Mouse (Mus musculus) kidney, adult 8-10 months (tissue): ENCODE data around the gene Olfr117.
"Not testable (repeated sequence)": the region's sequence is repeated elsewhere in the genome, so short reads cannot be mapped to it uniquely, and the experiment has no call there.

Experiments used
- DNase-seq, 2 experiments: peaks; one replicate each; pipeline ENCODE4 v3.0.0; 2022

The Olfr117 gene

GRCm38 (mm10) chr17:37663682-37664081 lies at the start of gene Olfr117:
Gene Olfr117 (minus strand): TSS chr17:37663782.
- DNase-seq, result no peak

DNA sequence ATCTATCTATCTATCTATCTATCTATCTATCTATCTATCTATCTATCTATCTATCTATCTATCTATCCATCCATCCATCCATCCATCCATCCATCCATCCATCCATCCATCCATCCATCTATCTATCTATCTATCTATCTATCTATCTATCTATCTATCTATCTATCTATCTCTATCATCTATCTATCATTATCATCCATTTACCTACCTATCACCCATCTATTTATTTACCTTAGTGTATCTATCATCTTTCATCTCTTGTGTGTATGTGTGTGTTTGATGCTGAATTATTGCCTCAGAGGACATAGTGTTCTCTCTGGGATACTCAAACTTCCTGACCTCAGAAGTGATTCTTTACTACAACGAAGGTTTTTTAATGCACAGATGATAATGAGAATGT lies 32.7 kb upstream of the Olfr117 start, which contains the start of gene Olfr119:
TSS of gene Olfr119 (plus strand) at position 301 of the 400 bp plus-strand sequence.
- not testable (repeated sequence) for DNase-seq

GRCm38 (mm10) chr17:37666688-37667087 lies 3.1 kb upstream of the Olfr117 start, which contains the start of gene Olfr118:
Gene Olfr118 (plus strand): TSS chr17:37666988.
- no peak for DNase-seq

DNA sequence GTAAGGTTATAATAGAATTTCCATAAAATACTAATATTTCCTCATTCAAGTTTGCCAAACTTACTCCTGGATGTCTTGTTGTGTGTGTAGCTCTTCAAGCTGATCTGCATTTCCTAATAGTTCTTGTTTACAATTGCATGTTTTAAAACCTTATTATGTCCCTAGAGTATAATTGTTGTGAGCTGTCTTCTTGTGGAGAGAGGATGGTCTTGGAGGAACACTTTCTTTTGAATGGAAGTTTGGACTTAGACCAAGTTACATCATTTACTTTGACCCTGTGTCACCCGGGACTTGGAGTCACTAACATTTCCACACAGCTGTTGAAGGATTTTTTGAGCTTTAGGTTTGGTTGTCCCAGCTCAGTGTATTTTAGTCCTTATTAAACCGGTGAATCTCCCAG lies 36.6 kb downstream of the Olfr117 start, which contains the start of the genes Olfr115 and Olfr116:
TSS of gene Olfr115 (minus strand) at position 101 of the 400 bp plus-strand sequence.
TSS of gene Olfr116 (minus strand) at position 191 of the 400 bp plus-strand sequence.
- no peak for DNase-seq
